ENCODE assay signal across 8 mouse cellular contexts in the genomic region with DNA sequence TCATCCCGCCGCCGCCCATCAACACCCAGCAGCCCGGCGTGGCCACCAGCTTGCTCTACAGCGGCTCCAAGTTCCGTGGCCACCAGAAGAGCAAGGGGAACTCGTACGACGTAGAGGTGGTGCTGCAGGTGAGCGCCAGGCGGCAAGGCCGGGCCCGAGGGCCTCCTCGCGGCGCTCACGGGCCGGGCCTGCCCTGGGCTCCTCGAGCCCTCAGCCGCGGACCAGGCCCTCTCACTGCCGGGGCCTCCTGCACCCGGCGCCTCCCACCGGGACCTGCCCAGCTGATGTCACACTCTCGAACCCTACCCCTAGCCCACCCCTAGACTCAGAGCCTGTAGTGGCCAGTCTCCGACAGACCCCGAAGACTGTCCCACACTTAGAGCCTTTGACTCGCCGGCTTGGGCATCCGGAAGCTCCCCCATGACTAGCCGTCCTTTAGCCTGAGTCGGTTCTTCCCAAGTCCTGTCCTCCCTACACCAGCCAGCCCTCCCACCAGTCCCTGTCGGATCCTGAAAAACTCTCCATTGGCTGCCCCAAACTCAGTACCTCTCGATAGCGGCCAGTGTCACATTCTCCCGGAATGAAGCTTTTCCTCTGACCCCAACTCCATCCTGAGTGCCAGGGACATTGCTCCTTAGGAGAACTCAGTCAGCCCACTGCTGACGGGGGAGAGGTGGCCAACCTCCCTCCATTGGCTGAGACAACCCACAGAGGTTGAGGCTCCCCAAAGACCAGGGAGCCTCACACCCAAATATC. TPM values are rescaled to one million over a fixed set of nuclear protein-coding genes. Genes with fewer than 3 reads are reported as not detected.
A peak's percentile ranks its signal among the peaks of the same experiment; 100 is the strongest.
DNase-seq lines count a peak whose midpoint lies in the region; ATAC-seq and TF ChIP-seq lines count a peak whose summit lies in the region.

A gene (minus strand): TSS at position 741 of the 756 bp plus-strand sequence.

- WGBS in intestine, embryonic 16.5 days, result under 1% methylated on average over 39 of the region's 39 CpGs
- WGBS in liver, embryonic 15.5 days (ENCODE audit: insufficient replicate concordance), result 1% methylated on average over 39 of the region's 39 CpGs

- peak in 1 of 2 experiments; percentile 10 for DNase-seq in frontal cortex, adult 2 months (ENCODE audit: extremely low spot score in 1 of 2, low spot score in 1 of 2)
- no peak for DNase-seq in frontal cortex, postnatal 14 days (ENCODE audit: low spot score in 2 of 2)
- peak; percentile 28 for DNase-seq in gastrocnemius, postnatal 25 days
- DNase-seq in retina, postnatal 1 day, result peak; percentile 52

- peaks cover 38% of the 10 kb centered on the region for H3K36me3 ChIP-seq in E14TG2a.4 (ENCODE audit: insufficient read depth, low read length)
- no peaks in the 10 kb centered on the region for H3K36me3 ChIP-seq in intestine, embryonic 16.5 days (ENCODE audit: control insufficient read depth, insufficient read depth, low read length)
- H3K36me3 ChIP-seq in liver, embryonic 15.5 days (replicated peaks), result no peaks in the 10 kb centered on the region

- peak within 1 kb of the TSS; percentile 95 for H3K9ac ChIP-seq in intestine, embryonic 16.5 days (ENCODE audit: low read depth, low read length)
- H3K9ac ChIP-seq in liver, embryonic 15.5 days, result peak within 1 kb of the TSS; percentile 91

- no peak for TF ChIP-seq POLR2A in cortical plate, adult 2 months (IDR thresholded peaks at IDR 0.05; ENCODE audit: extremely low read depth, insufficient read depth, low read length)

- H3K4me2 ChIP-seq in intestine, embryonic 16.5 days (ENCODE audit: low read depth, low read length), result peak within 1 kb of the TSS; percentile 90
- peak within 1 kb of the TSS; percentile 97 for H3K4me2 ChIP-seq in liver, embryonic 15.5 days

- peak; percentile 49 for ATAC-seq in intestine, embryonic 16.5 days
- ATAC-seq in liver, embryonic 15.5 days (ENCODE audit: insufficient read depth), result peak; percentile 35

- no peak for TF ChIP-seq CTCF in E14TG2a.4 (conservative IDR thresholded peaks at IDR 0.05; ENCODE audit: low read length)
- TF ChIP-seq CTCF in cortical plate, adult 2 months (IDR thresholded peaks at IDR 0.05; ENCODE audit: extremely low read depth, insufficient read depth, low read length), result no peak

- peaks cover 60% of the 10 kb centered on the region for H3K4me1 ChIP-seq in E14TG2a.4 (replicated peaks; ENCODE audit: low read depth, low read length)
- peaks cover 7% of the 10 kb centered on the region for H3K4me1 ChIP-seq in cortical plate, adult 2 months (ENCODE audit: control insufficient read depth, insufficient read depth, low read length)
- H3K4me1 ChIP-seq in intestine, embryonic 16.5 days (ENCODE audit: control insufficient read depth, insufficient read depth, low read length), result peaks cover 15% of the 10 kb centered on the region
- H3K4me1 ChIP-seq in liver, embryonic 15.5 days (replicated peaks), result peaks cover 42% of the 10 kb centered on the region

- H3K4me3 ChIP-seq in E14TG2a.4 (replicated peaks; ENCODE audit: low read length), result peak within 1 kb of the TSS; percentile 96
- H3K4me3 ChIP-seq in cortical plate, adult 2 months (ENCODE audit: insufficient read depth, low read length), result peak within 1 kb of the TSS; percentile 57
- H3K4me3 ChIP-seq in intestine, embryonic 16.5 days (ENCODE audit: low read length), result peak within 1 kb of the TSS; percentile 88
- H3K4me3 ChIP-seq in liver, embryonic 15.5 days (replicated peaks), result peak within 1 kb of the TSS; percentile 92

- no peaks in the 10 kb centered on the region for H3K9me3 ChIP-seq in E14TG2a.4 (ENCODE audit: low read length)
- no peaks in the 10 kb centered on the region for H3K9me3 ChIP-seq in intestine, embryonic 16.5 days (ENCODE audit: control insufficient read depth, low read length)
- no peaks in the 10 kb centered on the region for H3K9me3 ChIP-seq in liver, embryonic 15.5 days (replicated peaks)

- H3K27me3 ChIP-seq in E14TG2a.4 (ENCODE audit: insufficient read depth, low read length), result no peaks in the 10 kb centered on the region
- no peaks in the 10 kb centered on the region for H3K27me3 ChIP-seq in intestine, embryonic 16.5 days (replicated peaks; ENCODE audit: control insufficient read depth, insufficient read depth, low read length)
- H3K27me3 ChIP-seq in liver, embryonic 15.5 days, result no peaks in the 10 kb centered on the region

- peak within 1 kb of the TSS; percentile 62; the same call in 1 of the 2 replicates for H3K27ac ChIP-seq in cortical plate, adult 2 months (ENCODE audit: insufficient read depth, low read length)
- peak within 1 kb of the TSS; percentile 90 for H3K27ac ChIP-seq in intestine, embryonic 16.5 days (ENCODE audit: low read length)
- H3K27ac ChIP-seq in liver, embryonic 15.5 days (replicated peaks), result peak within 1 kb of the TSS; percentile 88

RNA-seq across cellular contexts. Expression of the gene that starts here (rescaled TPM):
- polyA plus RNA-seq in frontal cortex, adult 2 months (2012; rRNA removed), result 29.7 and 32.3 TPM in 2 replicates
- polyA plus RNA-seq in cortical plate, adult 2 months (2012; rRNA removed), result 28.8 and 29.8 TPM in 2 replicates
- total RNA-seq in gastrocnemius, postnatal 25 days (2021), result 10 to 100 TPM; 27.0 to 31.1 TPM
- polyA plus RNA-seq in intestine, embryonic 16.5 days (2015; fragmentation: Nextera tagmentation; extraction: Ambion mirVana), result 72.0 and 78.9 TPM in 2 replicates
- 29.7 and 32.5 TPM in 2 replicates for polyA plus RNA-seq in liver, embryonic 15.5 days (2015; fragmentation: Nextera tagmentation; extraction: Ambion mirVana)

Comparison
In these comparisons a context has a peak if more than half of its experiments do, and no peak if none do; other contexts are left out.
1. DNase-seq: peak in gastrocnemius, postnatal 25 days (single experiment) and retina, postnatal 1 day (single experiment); none in frontal cortex, postnatal 14 days (0 of 2).
2. Peak in every context shown above with its lines, with median percentiles within 50 percentile points of each other: H3K4me3 ChIP-seq and H3K27ac ChIP-seq.